In genomic region chr10:126176759-126177473, GRCm38 (mm10) we compare ENCODE assay signal across 20 mouse cellular contexts.
A peak's percentile ranks its signal among the peaks of the same experiment; 100 is the strongest.
DNase-seq lines count a peak whose midpoint lies in the region; ATAC-seq and TF ChIP-seq lines count a peak whose summit lies in the region.
"Had no signal": no experiment of that assay in that cellular context is flagged by ENCODE, and none has a peak within 500 bp of the region (broad histone marks: within the 10 kb centered on the region; RNA-seq: fewer than 3 reads in every experiment).

No protein-coding gene starts in this region.

- ATAC-seq in hindbrain, embryonic 14.5 days (ENCODE audit: low FRiP score) = peak; percentile 59; the same call in 1 of the 2 replicates
- no peak for ATAC-seq in intestine, embryonic 14.5 days (replicated peaks; ENCODE audit: low FRiP score, low TSS enrichment, low read depth)
- ATAC-seq in intestine, postnatal 0 days = no peak
- ATAC-seq: forebrain, embryonic 13.5 days; inflammation-experienced regulatory T-cells, adult 6 months had no signal

- TF ChIP-seq CTCF in intestine, postnatal 0 days (IDR thresholded peaks at IDR 0.05; ENCODE audit: low read depth) = no peak

- H3K4me1 ChIP-seq in hindbrain, embryonic 14.5 days (replicated peaks; ENCODE audit: control insufficient read depth, insufficient read depth, low read length) = 0 out of 2 replicates have a peak, but pooled peaks cover 4% of the 10 kb centered on the region
- H3K4me1 ChIP-seq in hindbrain, embryonic 10.5 days (replicated peaks) = no peaks in the 10 kb centered on the region
- no peaks in the 10 kb centered on the region for H3K4me1 ChIP-seq in intestine, embryonic 14.5 days (replicated peaks; ENCODE audit: control insufficient read depth, insufficient read depth, low read length)
- no peaks in the 10 kb centered on the region for H3K4me1 ChIP-seq in intestine, postnatal 0 days (replicated peaks; ENCODE audit: control insufficient read depth, insufficient read depth, low read length)
- H3K4me1 ChIP-seq in heart, embryonic 10.5 days = no peaks in the 10 kb centered on the region
- H3K4me1 ChIP-seq: embryonic facial prominence, embryonic 13.5 days; forebrain, embryonic 13.5 days; kidney, embryonic 15.5 days had no signal

- H3K36me3 ChIP-seq in hindbrain, embryonic 14.5 days (replicated peaks; ENCODE audit: control insufficient read depth, insufficient read depth) = no peaks in the 10 kb centered on the region
- H3K36me3 ChIP-seq in hindbrain, embryonic 10.5 days = no peaks in the 10 kb centered on the region
- H3K36me3 ChIP-seq in intestine, embryonic 14.5 days (ENCODE audit: control insufficient read depth, insufficient read depth, low read length) = no peaks in the 10 kb centered on the region
- H3K36me3 ChIP-seq in intestine, postnatal 0 days (ENCODE audit: control insufficient read depth, insufficient read depth) = no peaks in the 10 kb centered on the region
- H3K36me3 ChIP-seq in heart, embryonic 10.5 days = no peaks in the 10 kb centered on the region
- H3K36me3 ChIP-seq: embryonic facial prominence, embryonic 13.5 days; kidney, embryonic 15.5 days had no signal

- H3K9ac ChIP-seq in hindbrain, embryonic 14.5 days = no peak overlapping the region
- no peak overlapping the region for H3K9ac ChIP-seq in intestine, embryonic 14.5 days (ENCODE audit: low read length)
- H3K9ac ChIP-seq in intestine, postnatal 0 days (ENCODE audit: low read depth, low read length) = no peak overlapping the region
- H3K9ac ChIP-seq: embryonic facial prominence, embryonic 13.5 days; forebrain, embryonic 13.5 days; kidney, embryonic 15.5 days had no signal

- DNase-seq in cerebellum, postnatal 14 days = peak; percentile 92
- DNase-seq in cerebellum, adult 8-10 months = no peak
- no peak for DNase-seq in hindbrain, embryonic 14.5 days (ENCODE audit: low spot score)
- no peak for DNase-seq in hindbrain, embryonic 10.5 days (ENCODE audit: low spot score)
- DNase-seq in intestine, embryonic 14.5 days (ENCODE audit: low spot score) = peak; percentile 10
- peak; percentile 13 for DNase-seq in brain, adult 2 months (ENCODE audit: low read depth, low spot score)
- DNase-seq in heart, embryonic 10.5 days (ENCODE audit: low spot score) = no peak
- DNase-seq: adrenal gland, adult 2 months; adrenal gland, postnatal 25 days; gastrocnemius, adult 2 months; gastrocnemius, postnatal 25 days; heart, postnatal 4 days; kidney, adult 18-20 months; kidney, postnatal 14 days had no signal

- no peak overlapping the region for H3K27ac ChIP-seq in hindbrain, embryonic 14.5 days
- no peak overlapping the region for H3K27ac ChIP-seq in hindbrain, embryonic 10.5 days
- no peak overlapping the region for H3K27ac ChIP-seq in intestine, embryonic 14.5 days (ENCODE audit: low read depth)
- no peak overlapping the region for H3K27ac ChIP-seq in intestine, postnatal 0 days (ENCODE audit: low read depth, low read length)
- no peak overlapping the region for H3K27ac ChIP-seq in heart, embryonic 10.5 days
- H3K27ac ChIP-seq: embryonic facial prominence, embryonic 13.5 days; forebrain, embryonic 13.5 days; gastrocnemius, adult 2 months; kidney, embryonic 15.5 days had no signal

- H3K27me3 ChIP-seq in hindbrain, embryonic 14.5 days (ENCODE audit: control insufficient read depth, insufficient read depth, low read length) = no peaks in the 10 kb centered on the region
- H3K27me3 ChIP-seq in hindbrain, embryonic 10.5 days (ENCODE audit: insufficient read depth, poor library complexity, severe bottlenecking) = no peaks in the 10 kb centered on the region
- H3K27me3 ChIP-seq in intestine, embryonic 14.5 days (replicated peaks; ENCODE audit: control insufficient read depth, insufficient read depth, low read length) = no peaks in the 10 kb centered on the region
- H3K27me3 ChIP-seq in intestine, postnatal 0 days (replicated peaks; ENCODE audit: control insufficient read depth, insufficient read depth, low read length) = no peaks in the 10 kb centered on the region
- H3K27me3 ChIP-seq in heart, embryonic 10.5 days (ENCODE audit: insufficient read depth, poor library complexity, severe bottlenecking) = no peaks in the 10 kb centered on the region
- H3K27me3 ChIP-seq: CH12.LX; embryonic facial prominence, embryonic 13.5 days; forebrain, embryonic 13.5 days; kidney, embryonic 15.5 days had no signal

- H3K4me2 ChIP-seq in hindbrain, embryonic 14.5 days (replicated peaks) = no peak overlapping the region
- no peak overlapping the region for H3K4me2 ChIP-seq in intestine, embryonic 14.5 days (ENCODE audit: low read length)
- H3K4me2 ChIP-seq in intestine, postnatal 0 days (replicated peaks; ENCODE audit: low read depth) = no peak overlapping the region
- H3K4me2 ChIP-seq: embryonic facial prominence, embryonic 13.5 days; forebrain, embryonic 13.5 days; kidney, embryonic 15.5 days had no signal

- H3K9me3 ChIP-seq in hindbrain, embryonic 14.5 days (ENCODE audit: control insufficient read depth, low read length) = no peaks in the 10 kb centered on the region
- H3K9me3 ChIP-seq in hindbrain, embryonic 10.5 days = no peaks in the 10 kb centered on the region
- no peaks in the 10 kb centered on the region for H3K9me3 ChIP-seq in intestine, embryonic 14.5 days (ENCODE audit: control insufficient read depth, low read length)
- H3K9me3 ChIP-seq in intestine, postnatal 0 days (ENCODE audit: control insufficient read depth) = no peaks in the 10 kb centered on the region
- H3K9me3 ChIP-seq in heart, embryonic 10.5 days = no peaks in the 10 kb centered on the region
- H3K9me3 ChIP-seq: embryonic facial prominence, embryonic 13.5 days; forebrain, embryonic 13.5 days; kidney, embryonic 15.5 days had no signal

- 77% methylated on average over 4 of the region's 4 CpGs for WGBS in hindbrain, embryonic 14.5 days
- 85% methylated on average over 4 of the region's 4 CpGs for WGBS in hindbrain, embryonic 10.5 days
- 88% methylated on average over 4 of the region's 4 CpGs for WGBS in intestine, embryonic 14.5 days
- WGBS in intestine, postnatal 0 days = 83% methylated on average over 4 of the region's 4 CpGs
- WGBS in heart, embryonic 10.5 days = 82% methylated on average over 4 of the region's 4 CpGs

- H3K4me3 ChIP-seq in hindbrain, embryonic 14.5 days (replicated peaks; ENCODE audit: low read length) = no peak overlapping the region
- H3K4me3 ChIP-seq in hindbrain, embryonic 10.5 days = no peak overlapping the region
- H3K4me3 ChIP-seq in intestine, embryonic 14.5 days (ENCODE audit: low read depth, low read length) = no peak overlapping the region
- no peak overlapping the region for H3K4me3 ChIP-seq in intestine, postnatal 0 days (ENCODE audit: low read depth, low read length)
- no peak overlapping the region for H3K4me3 ChIP-seq in heart, embryonic 10.5 days
- H3K4me3 ChIP-seq: embryonic facial prominence, embryonic 13.5 days; forebrain, embryonic 13.5 days; gastrocnemius, adult 2 months; kidney, embryonic 15.5 days had no signal

Comparison
In these comparisons a context has a peak if more than half of its experiments do, and no peak if none do; other contexts are left out.
1. DNase-seq: peak in cerebellum, postnatal 14 days (2 of 2), intestine, embryonic 14.5 days (single experiment) and brain, adult 2 months (single experiment); none in cerebellum, adult 8-10 months (single experiment), hindbrain, embryonic 14.5 days (single experiment), hindbrain, embryonic 10.5 days (single experiment) and heart, embryonic 10.5 days (single experiment).